Mouse (Mus musculus) intestine, postnatal 0 days (tissue): Measurements from ENCODE around the gene Kif26b. TPM values are rescaled to one million over a fixed set of nuclear protein-coding genes. Genes with fewer than 3 reads are reported as not detected.
A peak's percentile ranks its signal among the peaks of the same experiment; 100 is the strongest.

Source experiments
- ATAC-seq: fragments of 200-750 bp; cut with Nextera tagmentation; 2 replicates; pipeline ENCODE4 v1.8.0; 2017; ENCODE audit warnings: mild to moderate bottlenecking, moderate TSS enrichment, moderate library complexity
- H3K27ac ChIP-seq: fragments of 300-500 bp; sonication (generic); 2 replicates; pipeline ENCODE4 v1.5.1; 2014; ENCODE audit warnings: mild to moderate bottlenecking, low read depth, low read length, moderate library complexity
- H3K27me3 ChIP-seq: fragments of 300-500 bp; sonication (generic); replicated peaks from 2 replicates; pipeline ENCODE4 v1.6.1; 2014; ENCODE audit warnings: low read length, mixed read lengths; ENCODE audit not compliant: control insufficient read depth, insufficient read depth
- H3K36me3 ChIP-seq: fragments of 300-500 bp; sonication (generic); 2 replicates; pipeline ENCODE4 v1.6.1; 2014; ENCODE audit warnings: mild to moderate bottlenecking, moderate library complexity; ENCODE audit not compliant: control insufficient read depth, insufficient read depth
- H3K4me1 ChIP-seq: fragments of 300-500 bp; sonication (generic); replicated peaks from 2 replicates; pipeline ENCODE4 v1.6.1; 2014; ENCODE audit warnings: antibody characterized with exemption, low read length, mixed read lengths; ENCODE audit not compliant: control insufficient read depth, insufficient read depth
- H3K4me2 ChIP-seq: fragments of 300-500 bp; sonication (generic); replicated peaks from 2 replicates; pipeline ENCODE4 v1.6.1; 2014; ENCODE audit warnings: low read depth, mild to moderate bottlenecking, moderate library complexity
- H3K4me3 ChIP-seq: fragments of 300-500 bp; sonication (generic); 2 replicates; pipeline ENCODE4 v1.5.1; 2014; ENCODE audit warnings: low read depth, low read length
- H3K9ac ChIP-seq: fragments of 300-500 bp; sonication (generic); 2 replicates; pipeline ENCODE4 v1.6.1; 2014; ENCODE audit warnings: mild to moderate bottlenecking, low read depth, low read length
- H3K9me3 ChIP-seq: fragments of 300-500 bp; sonication (generic); 2 replicates; pipeline ENCODE4 v1.6.1; 2016; ENCODE audit warnings: mixed run types; ENCODE audit not compliant: control insufficient read depth
- CTCF ChIP-seq: sonication (generic); IDR thresholded peaks from 2 replicates; pipeline ENCODE4 v1.5.1; 2016; ENCODE audit warnings: low read depth, mild to moderate bottlenecking, control low read depth, antibody characterized with exemption, moderate library complexity
- WGBS: fragments of 180-500 bp; shearing (Covaris S2); extraction: QIAGEN DNeasy Blood & Tissue Kit; methylation state at CpG from one replicate; pipeline ENCODE4 v1.1.7; 2014; 5-methylcytosine and 5-hydroxymethylcytosine counted together
- polyA plus RNA-seq: library from polyadenylated mRNA; unstranded; fragments of >200 nt; fragmentation: Nextera tagmentation; extraction: Ambion mirVana; gene quantifications from 2 replicates; pipeline ENCODE4 v1.2.1, GENCODE M21; 2015

The Kif26b gene
- polyA plus RNA-seq, 1 experiment from 2014 or later, result 0.57 TPM

DNA sequence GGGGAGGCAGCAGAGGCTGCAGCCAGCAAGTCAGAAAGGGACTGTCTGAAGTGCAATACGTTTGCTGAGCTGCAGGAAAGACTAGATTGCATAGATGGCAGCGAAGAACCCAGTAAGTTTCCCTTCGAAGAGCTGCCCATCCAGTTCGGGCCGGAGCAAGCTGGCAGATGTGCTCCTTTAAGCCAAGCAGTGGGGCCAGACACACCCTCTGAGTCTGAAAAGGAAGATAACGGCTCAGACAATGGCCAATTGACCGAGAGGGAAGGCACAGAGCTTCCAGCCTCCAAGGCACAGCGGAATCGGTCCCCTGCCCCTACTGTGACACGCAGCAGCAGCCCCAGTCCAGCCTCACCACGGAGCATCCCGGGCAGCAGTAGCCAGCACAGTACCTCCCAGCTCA is 386.1 kb downstream of the Kif26b start:
- no peak for ATAC-seq
- H3K4me1 ChIP-seq, result no peaks in the 10 kb centered on the region

DNA sequence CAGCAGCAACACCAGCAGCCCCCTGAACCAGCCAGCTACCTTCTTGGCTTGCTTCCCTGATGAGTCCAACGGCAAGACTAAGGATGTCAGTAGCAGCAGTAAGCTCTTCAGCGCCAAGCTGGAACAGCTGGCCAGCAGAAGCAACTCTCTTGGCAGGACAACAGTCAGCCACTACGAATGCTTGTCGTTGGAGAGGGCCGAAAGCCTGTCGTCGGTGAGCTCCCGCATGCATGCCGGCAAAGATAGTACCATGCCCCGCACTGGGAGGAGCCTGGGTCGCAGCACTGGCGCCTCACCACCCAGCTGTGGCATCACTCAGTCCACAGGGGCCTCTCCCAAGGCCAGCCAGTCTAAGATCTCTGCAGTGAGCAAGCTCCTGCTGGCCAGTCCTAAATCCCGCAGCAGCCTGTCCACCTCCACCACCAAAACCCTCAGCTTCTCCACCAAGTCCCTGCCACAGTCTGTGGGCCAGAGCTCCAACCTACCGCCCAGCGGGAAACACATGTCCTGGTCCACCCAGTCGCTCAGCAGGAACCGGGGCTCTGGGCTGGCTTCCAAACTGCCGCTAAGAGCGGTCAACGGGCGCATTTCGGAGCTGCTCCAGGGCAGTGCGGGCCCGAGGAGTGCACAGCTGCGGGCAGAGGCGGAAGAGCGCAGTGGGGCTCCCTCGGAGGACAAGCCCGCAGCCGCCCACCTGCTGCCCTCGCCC is 388.4 kb downstream of the Kif26b start:
- 66% methylated on average over 31 of the region's 31 CpGs for WGBS
- Histone ChIP-seq H3K4me3 (no peak overlapping the region), H3K9ac (no peak overlapping the region), H3K27ac (no peak overlapping the region), H3K36me3 (no peaks in the 10 kb centered on the region), H3K9me3 (no peaks in the 10 kb centered on the region), H3K4me2 (no peak overlapping the region), H3K4me1 (no peaks in the 10 kb centered on the region), H3K27me3 (no peaks in the 10 kb centered on the region)
- ATAC-seq, result no peak
- peak; percentile 27; the same call in 1 of the 2 replicates for TF ChIP-seq CTCF

More for the DNA sequence above, 386.1 kb downstream of the Kif26b start:
- WGBS, result 74% methylated on average over 12 of the region's 12 CpGs
- no peak for TF ChIP-seq CTCF
- Histone ChIP-seq H3K4me3 (no peak overlapping the region), H3K36me3 (no peaks in the 10 kb centered on the region), H3K27me3 (no peaks in the 10 kb centered on the region), H3K27ac (no peak overlapping the region), H3K9ac (no peak overlapping the region), H3K9me3 (no peaks in the 10 kb centered on the region), H3K4me2 (no peak overlapping the region)

DNA sequence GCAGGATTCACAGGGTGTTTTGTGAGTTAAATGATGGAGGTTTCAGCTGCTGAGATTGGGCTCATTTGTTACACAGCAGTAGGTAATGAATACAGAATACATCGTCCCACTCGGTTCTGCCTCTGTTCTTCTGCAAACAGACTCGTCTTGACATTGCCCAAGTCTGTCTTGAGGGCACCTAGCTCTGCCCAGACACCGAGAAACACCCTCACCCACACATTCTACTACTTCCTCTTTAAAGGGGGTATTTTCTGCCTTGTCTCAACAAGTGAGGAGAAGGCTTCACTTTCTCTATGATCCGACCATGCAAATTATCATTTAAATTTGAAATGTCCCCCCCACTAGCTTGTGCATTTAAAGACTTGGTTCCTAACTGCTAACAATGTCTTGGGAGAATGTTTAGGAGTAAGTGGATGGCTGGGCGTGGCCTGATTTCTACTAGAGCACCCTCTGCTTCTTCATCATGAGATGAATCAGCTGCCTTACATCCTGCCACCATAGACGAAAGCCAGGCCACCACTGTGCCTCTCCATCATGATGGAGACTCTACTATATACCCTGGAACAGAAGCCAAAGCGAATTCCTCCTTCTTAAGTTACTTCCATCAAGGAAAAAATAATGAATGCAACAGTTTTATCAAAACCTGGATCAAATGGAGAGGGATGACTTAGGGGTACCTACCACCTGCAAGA is 395.7 kb downstream of the Kif26b start:
- Histone ChIP-seq H3K9ac (no peak overlapping the region), H3K4me3 (no peak overlapping the region), H3K36me3 (no peaks in the 10 kb centered on the region), H3K4me2 (no peak overlapping the region), H3K27me3 (no peaks in the 10 kb centered on the region), H3K4me1 (no peaks in the 10 kb centered on the region), H3K9me3 (no peaks in the 10 kb centered on the region), H3K27ac (no peak overlapping the region)
- ATAC-seq, result no peak
- WGBS, result 74% methylated on average over 8 of the region's 8 CpGs
- no peak for TF ChIP-seq CTCF

DNA sequence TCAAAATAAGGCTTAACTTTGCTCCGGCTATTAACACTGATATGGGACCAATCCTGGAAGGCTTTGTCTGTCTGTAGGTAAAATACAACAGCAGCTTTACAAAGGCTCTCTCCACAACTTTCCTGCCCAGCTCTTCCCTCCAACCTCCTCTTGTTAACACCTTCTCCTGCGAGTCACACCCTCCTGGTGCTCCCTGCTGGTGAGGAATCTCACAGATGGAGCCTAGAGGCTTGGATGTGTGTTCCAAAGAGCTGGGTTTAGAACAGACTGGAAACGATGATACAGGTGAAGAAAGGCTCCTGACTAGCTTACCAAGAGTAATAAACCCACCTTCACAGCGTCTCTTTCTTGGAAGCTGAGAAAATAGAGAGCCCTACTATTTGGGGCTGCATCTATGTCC is 400.6 kb downstream of the Kif26b start:
- H3K4me2 ChIP-seq, result no peak overlapping the region
- no peaks in the 10 kb centered on the region for H3K9me3 ChIP-seq
- no peak overlapping the region for H3K27ac ChIP-seq
- H3K27me3 ChIP-seq, result no peaks in the 10 kb centered on the region
- no peak for TF ChIP-seq CTCF
- no peaks in the 10 kb centered on the region for H3K4me1 ChIP-seq
- no peak overlapping the region for H3K4me3 ChIP-seq
- H3K36me3 ChIP-seq, result no peaks in the 10 kb centered on the region
- ATAC-seq, result no peak
- no peak overlapping the region for H3K9ac ChIP-seq
- 66% methylated on average over 4 of the region's 4 CpGs for WGBS

DNA sequence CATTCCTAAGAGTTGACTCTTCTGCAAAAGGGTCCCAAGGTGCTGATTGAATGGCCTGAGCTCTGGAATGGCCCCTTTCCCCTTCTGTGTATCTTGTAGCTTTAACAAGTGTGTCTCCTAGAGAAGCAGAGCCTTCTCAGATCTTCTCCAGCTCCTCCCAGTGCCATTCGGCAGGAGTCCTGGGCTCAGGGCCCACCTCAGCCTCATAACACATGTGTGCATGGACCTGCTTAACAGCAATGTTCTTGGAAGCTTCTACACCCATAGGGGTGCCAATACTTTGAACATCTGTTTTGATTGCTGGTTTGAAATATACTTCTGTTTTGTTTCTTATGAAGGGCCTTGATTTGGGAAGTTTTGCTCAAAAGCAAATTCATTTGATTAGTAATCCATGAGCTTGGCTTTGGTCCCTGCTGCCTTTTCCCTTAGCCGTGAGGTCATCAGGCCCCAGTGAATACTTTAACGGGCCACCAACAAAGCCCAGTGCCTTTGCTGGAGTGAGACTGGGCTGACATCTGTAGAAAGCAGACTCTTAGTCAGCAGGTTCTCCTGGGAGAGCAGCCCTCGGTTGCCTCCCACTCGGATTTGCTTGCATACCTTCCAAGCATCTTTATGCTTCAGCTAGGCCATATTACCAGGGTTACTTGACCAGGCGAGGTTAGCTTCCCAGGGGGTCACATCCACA is 405.2 kb downstream of the Kif26b start:
- Histone ChIP-seq H3K27ac (no peak overlapping the region), H3K36me3 (no peaks in the 10 kb centered on the region), H3K27me3 (no peaks in the 10 kb centered on the region), H3K4me3 (no peak overlapping the region), H3K9me3 (no peaks in the 10 kb centered on the region), H3K4me1 (no peaks in the 10 kb centered on the region), H3K4me2 (no peak overlapping the region), H3K9ac (no peak overlapping the region)
- no peak for TF ChIP-seq CTCF
- 86% methylated on average over 6 of the region's 6 CpGs for WGBS
- ATAC-seq, result no peak

DNA sequence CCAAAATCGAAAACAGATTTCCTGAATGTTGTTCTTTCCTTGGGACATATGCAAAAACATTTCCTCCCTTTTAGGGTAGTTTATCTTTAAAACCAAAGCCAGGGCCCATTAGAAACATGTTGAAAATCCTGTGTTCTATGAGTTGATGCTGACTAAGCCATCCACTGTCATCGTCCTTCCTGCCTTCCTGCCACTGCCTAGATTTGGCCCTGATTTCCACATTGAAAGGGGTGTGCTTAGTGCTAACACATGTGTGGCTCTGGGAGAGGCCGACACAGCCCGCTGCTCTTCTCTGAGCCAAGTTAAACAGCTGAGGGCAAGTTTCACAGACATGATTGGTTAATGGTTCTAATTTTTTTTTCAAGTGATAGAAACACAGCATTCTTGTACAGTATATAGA is 407.5 kb downstream of the Kif26b start:
- no peaks in the 10 kb centered on the region for H3K4me1 ChIP-seq
- 59% methylated on average over 4 of the region's 4 CpGs for WGBS
- no peak overlapping the region for H3K9ac ChIP-seq
- no peak overlapping the region for H3K4me3 ChIP-seq
- no peak overlapping the region for H3K27ac ChIP-seq
- H3K9me3 ChIP-seq, result no peaks in the 10 kb centered on the region
- TF ChIP-seq CTCF, result no peak
- ATAC-seq, result no peak
- no peak overlapping the region for H3K4me2 ChIP-seq
- no peaks in the 10 kb centered on the region for H3K36me3 ChIP-seq
- no peaks in the 10 kb centered on the region for H3K27me3 ChIP-seq
